Mouse (Mus musculus): Measurements from ENCODE around the gene Apoc3. TPM values are rescaled to one million over a fixed set of nuclear protein-coding genes. Genes with fewer than 3 reads are reported as not detected.

Apoc3 gene
- total and polyA plus RNA-seq, 3 experiments = not detected

GRCm38 (mm10) chr9:46230450-46230975 lies 4.9 kb downstream of the Apoc3 start:
- in situ Hi-C loops (cut with MboI; ENCODE audit: low pct_ligation_motif_present, low pct_unique_long_range_greater_than_20kb, low sequenced_read_pairs) (no loop called here), dilution Hi-C loops (cut with MboI; ENCODE audit: extremely low pct_ligation_motif_present, extremely low pct_unique_long_range_greater_than_20kb, low sequenced_read_pairs) (no loop called here)
- no peak overlapping the region for H3K4me3 ChIP-seq (replicated peaks in 1 of 3; ENCODE audit: low read depth in 2 of 3, low read length in 2 of 3, poor library complexity in 1 of 3)
- H3K79me2 ChIP-seq (replicated peaks; ENCODE audit: control insufficient read depth, extremely low read depth, insufficient read depth, poor library complexity, severe bottlenecking) = no peaks in the 10 kb centered on the region
- H3K9me3 ChIP-seq (replicated peaks; ENCODE audit: low read length) = no peaks in the 10 kb centered on the region
- TF ChIP-seq BHLHE40 (IDR thresholded peaks at IDR 0.05; ENCODE audit: low read depth, low read length) (no peak), MAZ (IDR thresholded peaks at IDR 0.05; ENCODE audit: low read depth, low read length) (no peak), MAFK (IDR thresholded peaks at IDR 0.05; ENCODE audit: insufficient replicate concordance, low read length) (no peak), SIN3A (IDR thresholded peaks at IDR 0.05; ENCODE audit: low read length) (no peak), KAT2A (IDR thresholded peaks at IDR 0.05; ENCODE audit: insufficient replicate concordance, low read length) (no peak), ZNF384 (IDR thresholded peaks at IDR 0.05; ENCODE audit: low read depth, low read length) (no peak), NRF1 (IDR thresholded peaks at IDR 0.05; ENCODE audit: low read depth, low read length) (no peak), GABPA (IDR thresholded peaks at IDR 0.05; ENCODE audit: insufficient replicate concordance, low read depth, low read length) (no peak), TCF12 (IDR thresholded peaks at IDR 0.05; ENCODE audit: low read depth, low read length) (no peak), SMC3 (IDR thresholded peaks at IDR 0.05; ENCODE audit: low read depth, low read length) (no peak), CTCF (conservative IDR thresholded peaks at IDR 0.05 in 1 of 2, IDR thresholded peaks at IDR 0.05 in 1 of 2; ENCODE audit: low read depth in 2 of 2, low read length in 2 of 2) (no peak), ETS1 (conservative IDR thresholded peaks at IDR 0.05; ENCODE audit: low read depth, low read length) (no peak), IRF4 (IDR thresholded peaks at IDR 0.05; ENCODE audit: low read depth, low read length) (no peak), ELF1 (IDR thresholded peaks at IDR 0.05; ENCODE audit: low read depth, low read length) (no peak), NELFE (IDR thresholded peaks at IDR 0.05; ENCODE audit: low read depth, low read length) (no peak), POLR2A (IDR thresholded peaks at IDR 0.05; ENCODE audit: low read depth, low read length) (no peak), ZC3H11A (IDR thresholded peaks at IDR 0.05; ENCODE audit: low read depth, low read length) (no peak)
- no peaks in the 10 kb centered on the region for H3K36me3 ChIP-seq (replicated peaks in 1 of 2; ENCODE audit: control insufficient read depth in 1 of 2, insufficient read depth in 1 of 2, low read length in 1 of 2)
- DNase-seq (ENCODE audit: extremely low read depth) = no peak
- peaks cover 0 to 6% of the 10 kb centered on the region in 2 experiments; a peak in 2 of 4 replicates for H3K4me1 ChIP-seq (ENCODE audit: control insufficient read depth in 1 of 2, insufficient read depth in 2 of 2)
- H3K27me3 ChIP-seq (replicated peaks) = peaks cover 24% of the 10 kb centered on the region
- no peak overlapping the region for H3K9ac ChIP-seq (ENCODE audit: insufficient read depth, low read depth)
- no peak overlapping the region for H3K27ac ChIP-seq (ENCODE audit: insufficient read depth, low read depth)
- peak overlapping the region; percentile 9; the same call in 1 of the 2 replicates for H3K4me2 ChIP-seq (ENCODE audit: insufficient read depth, low read depth, poor library complexity, severe bottlenecking)

- peaks cover 22% of the 10 kb centered on the region for H3K27me3 ChIP-seq (replicated peaks)
- peaks cover 0 to 5% of the 10 kb centered on the region in 2 experiments for H3K36me3 ChIP-seq (replicated peaks in 1 of 2; ENCODE audit: control insufficient read depth in 1 of 2, insufficient read depth in 1 of 2, low read length in 1 of 2)
- dilution Hi-C loops (cut with MboI; ENCODE audit: extremely low pct_ligation_motif_present, extremely low pct_unique_long_range_greater_than_20kb, low sequenced_read_pairs) = no loop called here
- in situ Hi-C loops (cut with MboI; ENCODE audit: low pct_ligation_motif_present, low pct_unique_long_range_greater_than_20kb, low sequenced_read_pairs) = no loop called here
- H3K9me3 ChIP-seq (replicated peaks; ENCODE audit: low read length) = no peaks in the 10 kb centered on the region
- no peaks in the 10 kb centered on the region for H3K79me2 ChIP-seq (replicated peaks; ENCODE audit: control insufficient read depth, extremely low read depth, insufficient read depth, poor library complexity, severe bottlenecking)
- DNase-seq (ENCODE audit: extremely low read depth) = peak; percentile 40
- TF ChIP-seq E2F4 (IDR thresholded peaks at IDR 0.05; ENCODE audit: insufficient replicate concordance, low read depth, low read length) = no peak; the same call in 1 of the 2 replicates
- TF ChIP-seq NRF1 (IDR thresholded peaks at IDR 0.05; ENCODE audit: low read depth, low read length) = peak; percentile 77
- peak; percentile 41 for TF ChIP-seq RAD21 (IDR thresholded peaks at IDR 0.05; ENCODE audit: low read depth, low read length)
- TF ChIP-seq IRF4 (IDR thresholded peaks at IDR 0.05; ENCODE audit: low read depth, low read length) = peak; percentile 64; the same call in 1 of the 2 replicates
- no peak for TF ChIP-seq ZMIZ1 (IDR thresholded peaks at IDR 0.05; ENCODE audit: low read depth, low read length)
- TF ChIP-seq CTCF (conservative IDR thresholded peaks at IDR 0.05 in 1 of 2, IDR thresholded peaks at IDR 0.05 in 1 of 2; ENCODE audit: low read depth in 2 of 2, low read length in 2 of 2) = peak; percentile 28 to 79
- TF ChIP-seq SMC3 (IDR thresholded peaks at IDR 0.05; ENCODE audit: low read depth, low read length) = peak; percentile 78
- H3K4me3 ChIP-seq (replicated peaks in 1 of 3; ENCODE audit: low read depth in 2 of 3, low read length in 2 of 3, poor library complexity in 1 of 3) = no peak overlapping the region
- H3K4me2 ChIP-seq (ENCODE audit: insufficient read depth, low read depth, poor library complexity, severe bottlenecking) = peak overlapping the region; percentile 9
- no peak overlapping the region for H3K9ac ChIP-seq (ENCODE audit: insufficient read depth, low read depth)
- no peak overlapping the region for H3K27ac ChIP-seq (ENCODE audit: insufficient read depth, low read depth)
- H3K4me1 ChIP-seq (ENCODE audit: control insufficient read depth in 1 of 2, insufficient read depth in 2 of 2) = peaks cover 0 to 6% of the 10 kb centered on the region in 2 experiments; a peak in 2 of 4 replicates
Measured at GRCm38 (mm10) chr9:46229573-46230449, 5.6 kb downstream of the Apoc3 start.

Data from CH12.LX (cell line).